Mouse (Mus musculus) heart, postnatal 0 days (tissue): Measurements from ENCODE around the gene Csf3. TPM values are rescaled to one million over a fixed set of nuclear protein-coding genes. Genes with fewer than 3 reads are reported as not detected.
A peak's percentile ranks its signal among the peaks of the same experiment; 100 is the strongest.

ENCODE experiments used
- ATAC-seq: fragments of 200-750 bp; cut with Nextera tagmentation; 2 replicates; pipeline ENCODE4 v1.8.0; 2017; ENCODE audit warnings: low read depth, moderate number of reproducible peaks, moderate library complexity; ENCODE audit not compliant: insufficient read depth
- DNase-seq: peaks from one replicate; pipeline ENCODE4 v3.0.0-alpha.2; 2016; ENCODE audit warnings: low spot score
- H3K27ac ChIP-seq: fragments of 300-500 bp; sonication (generic); 2 replicates; pipeline ENCODE4 v1.5.1; 2014; ENCODE audit warnings: low read depth, mild to moderate bottlenecking
- H3K27me3 ChIP-seq: fragments of 300-500 bp; sonication (generic); 2 replicates; pipeline ENCODE4 v1.6.1; 2014; ENCODE audit warnings: low read length, mixed read lengths; ENCODE audit not compliant: control insufficient read depth, insufficient read depth
- H3K36me3 ChIP-seq: fragments of 300-500 bp; sonication (generic); replicated peaks from 2 replicates; pipeline ENCODE4 v1.6.1; 2014; ENCODE audit warnings: low read length, mixed read lengths; ENCODE audit not compliant: control insufficient read depth, insufficient read depth
- H3K4me1 ChIP-seq: fragments of 300-500 bp; sonication (generic); 2 replicates; pipeline ENCODE4 v1.6.1; 2014; ENCODE audit warnings: antibody characterized with exemption; ENCODE audit not compliant: control insufficient read depth, insufficient read depth
- H3K4me2 ChIP-seq: fragments of 300-500 bp; sonication (generic); 2 replicates; pipeline ENCODE4 v1.6.1; 2014; ENCODE audit warnings: low read depth, mild to moderate bottlenecking, low read length, moderate library complexity
- H3K4me3 ChIP-seq: fragments of 300-500 bp; sonication (generic); 2 replicates; pipeline ENCODE4 v1.5.1; 2014; ENCODE audit warnings: low read depth, low read length
- H3K9ac ChIP-seq: fragments of 300-500 bp; sonication (generic); replicated peaks from 2 replicates; pipeline ENCODE4 v1.6.1; 2014; ENCODE audit warnings: low read depth, low read length, mixed read lengths
- H3K9me3 ChIP-seq: fragments of 300-500 bp; sonication (generic); replicated peaks from 2 replicates; pipeline ENCODE4 v1.6.1; 2016; ENCODE audit warnings: low read length; ENCODE audit not compliant: control insufficient read depth
- CTCF ChIP-seq: IDR thresholded peaks from 2 replicates; pipeline ENCODE4 v1.5.1; 2016; ENCODE audit warnings: antibody characterized with exemption, control low read depth, low read depth
- EP300 ChIP-seq: IDR thresholded peaks from 2 replicates; pipeline ENCODE4 v1.6.1; 2016; ENCODE audit warnings: antibody characterized with exemption, low read depth
- WGBS: fragments of 180-500 bp; shearing (Covaris S2); extraction: QIAGEN DNeasy Blood & Tissue Kit; methylation state at CpG from one replicate; pipeline ENCODE4 v1.1.7; 2014; 5-methylcytosine and 5-hydroxymethylcytosine counted together
- polyA plus RNA-seq: library from polyadenylated mRNA; unstranded; fragments of >200 nt; fragmentation: Nextera tagmentation; extraction: Ambion mirVana; gene quantifications from 2 replicates; pipeline ENCODE4 v1.2.1, GENCODE M21; 2015
- total RNA-seq: library from RNA; depleted of rRNA; stranded (reverse); fragments of >200 nt; gene quantifications from 2 replicates; pipeline ENCODE4 v1.2.3, GENCODE M21; 2014; ENCODE audit warnings: low replicate concordance

The Csf3 gene
- total and polyA plus RNA-seq, 2 experiments from 2014 or later: 0.23 TPM; not detected in 1

- WGBS: 89% methylated on average over 12 of the region's 12 CpGs
- Histone ChIP-seq H3K27me3 (no peaks in the 10 kb centered on the region), H3K4me2 (no peak overlapping the region), H3K27ac (no peak overlapping the region), H3K4me1 (no peaks in the 10 kb centered on the region), H3K9me3 (no peaks in the 10 kb centered on the region), H3K36me3 (peaks cover 37% of the 10 kb centered on the region), H3K4me3 (no peak overlapping the region), H3K9ac (no peak overlapping the region)
- no peak for TF ChIP-seq EP300
- no peak for TF ChIP-seq CTCF
- ATAC-seq (no peak), DNase-seq (no peak)
Measured at GRCm38 (mm10) chr11:98697225-98697624, 3.8 kb upstream of the Csf3 start.

- Histone ChIP-seq H3K9me3 (no peaks in the 10 kb centered on the region), H3K27ac (no peak overlapping the region), H3K9ac (no peak overlapping the region), H3K36me3 (peaks cover 21% of the 10 kb centered on the region), H3K4me1 (no peaks in the 10 kb centered on the region), H3K27me3 (no peaks in the 10 kb centered on the region), H3K4me2 (no peak overlapping the region), H3K4me3 (no peak overlapping the region)
- WGBS: 79% methylated on average over 16 of the region's 16 CpGs
- DNase-seq (no peak), ATAC-seq (no peak)
- TF ChIP-seq CTCF (no peak), EP300 (no peak)
Measured at GRCm38 (mm10) chr11:98698849-98699640, 2.0 kb upstream of the Csf3 start.

GRCm38 (mm10) chr11:98699911-98700310 lies 1.2 kb upstream of the Csf3 start:
- Histone ChIP-seq H3K27ac (no peak overlapping the region), H3K4me3 (no peak overlapping the region), H3K4me2 (no peak overlapping the region), H3K36me3 (peaks cover 21% of the 10 kb centered on the region), H3K27me3 (no peaks in the 10 kb centered on the region), H3K4me1 (no peaks in the 10 kb centered on the region), H3K9me3 (no peaks in the 10 kb centered on the region), H3K9ac (no peak overlapping the region)
- WGBS: 30% methylated on average over 4 of the region's 4 CpGs
- peak; percentile 56; the same call in 1 of the 2 replicates for ATAC-seq
- peak; percentile 73 for DNase-seq
- TF ChIP-seq EP300: no peak
- peak; percentile 84 for TF ChIP-seq CTCF

- H3K9me3 ChIP-seq: no peaks in the 10 kb centered on the region
- no peak overlapping the region for H3K27ac ChIP-seq
- DNase-seq: no peak
- H3K4me2 ChIP-seq: no peak overlapping the region
- H3K4me1 ChIP-seq: no peaks in the 10 kb centered on the region
- WGBS: 68% methylated on average over 5 of the region's 5 CpGs
- no peak overlapping the region for H3K9ac ChIP-seq
- H3K36me3 ChIP-seq: peaks cover 35% of the 10 kb centered on the region
- H3K4me3 ChIP-seq: no peak overlapping the region
- ATAC-seq: no peak
- no peaks in the 10 kb centered on the region for H3K27me3 ChIP-seq
- no peak for TF ChIP-seq CTCF
- TF ChIP-seq EP300: no peak
Measured at GRCm38 (mm10) chr11:98702323-98702722, 1.3 kb downstream of the Csf3 start.

GRCm38 (mm10) chr11:98705021-98705420 lies 4.0 kb downstream of the Csf3 start:
- no peak for DNase-seq
- Histone ChIP-seq H3K9me3 (no peaks in the 10 kb centered on the region), H3K36me3 (peaks cover 39% of the 10 kb centered on the region), H3K27me3 (no peaks in the 10 kb centered on the region), H3K4me3 (no peak overlapping the region), H3K4me2 (no peak overlapping the region), H3K9ac (no peak overlapping the region), H3K4me1 (peaks cover 18% of the 10 kb centered on the region), H3K27ac (no peak overlapping the region)
- no peak for TF ChIP-seq EP300
- TF ChIP-seq CTCF: no peak
- 89% methylated on average over 10 of the region's 10 CpGs for WGBS
- ATAC-seq: no peak
